In the genomic region with DNA sequence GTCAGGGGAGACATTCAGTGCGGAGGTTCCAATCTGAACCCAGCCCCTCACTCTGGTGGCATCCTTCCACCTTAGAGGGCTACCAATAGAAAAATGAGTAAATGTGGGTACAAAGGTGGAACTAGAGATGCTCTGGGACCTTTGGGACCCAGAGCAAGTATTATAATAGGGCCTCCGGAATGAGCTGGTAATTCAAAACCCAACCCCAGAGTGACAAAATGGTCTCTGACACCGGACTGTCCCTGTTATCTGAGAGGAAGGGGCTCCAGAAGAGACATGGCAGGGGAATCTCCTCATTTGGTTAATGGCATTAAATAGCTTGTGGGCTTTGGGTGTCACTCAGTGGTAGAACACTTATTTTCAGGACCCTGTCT, we compare ENCODE assay signal across 19 mouse cellular contexts. TPM values are rescaled to one million over a fixed set of nuclear protein-coding genes. Genes with fewer than 3 reads are reported as not detected.
DNase-seq lines count a peak whose midpoint lies in the region; ATAC-seq and TF ChIP-seq lines count a peak whose summit lies in the region.
"Had no signal": no experiment of that assay in that cellular context is flagged by ENCODE, and none has a peak within 500 bp of the region (broad histone marks: within the 10 kb centered on the region; RNA-seq: fewer than 3 reads in every experiment).

No protein-coding gene starts in this region.

- no peak overlapping the region for H3K4me3 ChIP-seq in kidney, postnatal 0 days (replicated peaks; ENCODE audit: low read depth, low read length)
- no peak overlapping the region for H3K4me3 ChIP-seq in kidney, embryonic 16.5 days (ENCODE audit: low read length)
- H3K4me3 ChIP-seq in stomach, embryonic 14.5 days (ENCODE audit: low read depth, low read length): no peak overlapping the region
- no peak overlapping the region for H3K4me3 ChIP-seq in stomach, postnatal 0 days (ENCODE audit: low read depth, low read length)

- intact Hi-C loops in left cerebral cortex, postnatal 14 days (cut with DNase I): loop anchor here (5.0 kb wide), 1 partner anchor 74 kb away; the partner anchor contains the start of gene Wnk1

- H3K9ac ChIP-seq in kidney, postnatal 0 days (ENCODE audit: low read depth, low read length): no peak overlapping the region
- H3K9ac ChIP-seq in kidney, embryonic 16.5 days (replicated peaks; ENCODE audit: low read length): no peak overlapping the region
- no peak overlapping the region for H3K9ac ChIP-seq in stomach, embryonic 14.5 days (replicated peaks; ENCODE audit: low read depth, low read length)
- H3K9ac ChIP-seq in stomach, postnatal 0 days (ENCODE audit: low read length): no peak overlapping the region

- no peak for TF ChIP-seq CTCF in kidney, postnatal 0 days (IDR thresholded peaks at IDR 0.05; ENCODE audit: low read depth)
- TF ChIP-seq CTCF in stomach, postnatal 0 days (IDR thresholded peaks at IDR 0.05; ENCODE audit: low read depth): no peak

- H3K4me1 ChIP-seq in kidney, postnatal 0 days (replicated peaks; ENCODE audit: insufficient read depth, low read length): peaks cover 6% of the 10 kb centered on the region; the same call in 1 of the 2 replicates
- H3K4me1 ChIP-seq in kidney, embryonic 16.5 days (ENCODE audit: insufficient read depth, low read length): peaks cover 32% of the 10 kb centered on the region
- H3K4me1 ChIP-seq in stomach, embryonic 14.5 days (ENCODE audit: control insufficient read depth, insufficient read depth, low read length): 0 out of 2 replicates have a peak, but pooled peaks cover 5% of the 10 kb centered on the region
- peaks cover 2% of the 10 kb centered on the region; the same call in 1 of the 2 replicates for H3K4me1 ChIP-seq in stomach, postnatal 0 days (replicated peaks; ENCODE audit: control insufficient read depth, insufficient read depth)

- WGBS in kidney, postnatal 0 days: 73% methylated on average over 3 of the region's 3 CpGs
- 62% methylated on average over 3 of the region's 3 CpGs for WGBS in kidney, embryonic 16.5 days
- WGBS in stomach, embryonic 14.5 days: 78% methylated on average over 3 of the region's 3 CpGs
- WGBS in stomach, postnatal 0 days: 89% methylated on average over 3 of the region's 3 CpGs

- no peaks in the 10 kb centered on the region for H3K27me3 ChIP-seq in kidney, postnatal 0 days (ENCODE audit: insufficient read depth, low read length)
- no peaks in the 10 kb centered on the region for H3K27me3 ChIP-seq in kidney, embryonic 16.5 days (ENCODE audit: insufficient read depth, low read length)
- H3K27me3 ChIP-seq in stomach, embryonic 14.5 days (ENCODE audit: control insufficient read depth, insufficient read depth, low read length): no peaks in the 10 kb centered on the region
- no peaks in the 10 kb centered on the region for H3K27me3 ChIP-seq in stomach, postnatal 0 days (ENCODE audit: control insufficient read depth, insufficient read depth, low read length)
- H3K27me3 ChIP-seq: neural tube, embryonic 13.5 days had no signal

- no peaks in the 10 kb centered on the region for H3K36me3 ChIP-seq in kidney, postnatal 0 days (ENCODE audit: insufficient read depth, low read length)
- no peaks in the 10 kb centered on the region for H3K36me3 ChIP-seq in kidney, embryonic 16.5 days (ENCODE audit: insufficient read depth, low read length)
- H3K36me3 ChIP-seq in stomach, embryonic 14.5 days (ENCODE audit: control insufficient read depth, insufficient read depth, low read length): no peaks in the 10 kb centered on the region
- H3K36me3 ChIP-seq in stomach, postnatal 0 days (ENCODE audit: control insufficient read depth, insufficient read depth, low read length): no peaks in the 10 kb centered on the region
- H3K36me3 ChIP-seq: neural tube, embryonic 13.5 days had no signal

- H3K9me3 ChIP-seq in kidney, postnatal 0 days (replicated peaks; ENCODE audit: low read length): no peaks in the 10 kb centered on the region
- H3K9me3 ChIP-seq in kidney, embryonic 16.5 days (ENCODE audit: low read length): no peaks in the 10 kb centered on the region
- H3K9me3 ChIP-seq in stomach, embryonic 14.5 days (ENCODE audit: control insufficient read depth, low read depth, low read length): no peaks in the 10 kb centered on the region
- H3K9me3 ChIP-seq in stomach, postnatal 0 days (ENCODE audit: control insufficient read depth, low read length): no peaks in the 10 kb centered on the region
- H3K9me3 ChIP-seq: neural tube, embryonic 13.5 days had no signal

- H3K27ac ChIP-seq in kidney, postnatal 0 days: peak overlapping the region; percentile 86; the same call in 1 of the 2 replicates
- H3K27ac ChIP-seq in kidney, embryonic 16.5 days (ENCODE audit: low read length): no peak overlapping the region
- peak overlapping the region; percentile 90; the same call in 1 of the 2 replicates for H3K27ac ChIP-seq in stomach, embryonic 14.5 days (ENCODE audit: low read length)
- H3K27ac ChIP-seq in stomach, postnatal 0 days (replicated peaks): no peak overlapping the region

- no peak for ATAC-seq in kidney, postnatal 0 days (replicated peaks; ENCODE audit: low FRiP score, low read depth)
- ATAC-seq in kidney, embryonic 16.5 days (ENCODE audit: low FRiP score, low TSS enrichment): no peak
- ATAC-seq in stomach, embryonic 14.5 days (ENCODE audit: insufficient number of reproducible peaks, insufficient read depth, low FRiP score, low read depth): no peak
- ATAC-seq in stomach, postnatal 0 days (ENCODE audit: low FRiP score, low TSS enrichment): no peak

- no peak overlapping the region for H3K4me2 ChIP-seq in kidney, postnatal 0 days (ENCODE audit: low read length)
- H3K4me2 ChIP-seq in kidney, embryonic 16.5 days (replicated peaks; ENCODE audit: low read depth, low read length): no peak overlapping the region
- no peak overlapping the region for H3K4me2 ChIP-seq in stomach, embryonic 14.5 days (replicated peaks; ENCODE audit: low read depth, low read length)
- H3K4me2 ChIP-seq in stomach, postnatal 0 days (replicated peaks; ENCODE audit: low read depth): no peak overlapping the region

- TF ChIP-seq EP300 in stomach, postnatal 0 days (optimal IDR thresholded peaks at IDR 0.05): no peak

- peak; percentile 67 for DNase-seq in heart, adult 11 months
- DNase-seq in heart, adult 8-10 months (ENCODE audit: low spot score): no peak
- no peak for DNase-seq in kidney, postnatal 0 days (ENCODE audit: low spot score)
- no peak for DNase-seq in stomach, postnatal 0 days (ENCODE audit: low spot score)
- no peak for DNase-seq in right cerebral cortex, adult 18-20 months
- DNase-seq in left cerebral cortex, postnatal 14 days (ENCODE audit: low spot score in 2 of 2): no peak
- DNase-seq: adrenal gland, adult 8-10 months; cerebellum, adult 11 months; cerebellum, postnatal 36 days; layer of hippocampus, adult 9-11 months; liver; right cerebral cortex, postnatal 14 days had no signal

RNA-seq across cellular contexts. Expression of gene Ninj2, which starts 18.2 kb away (rescaled TPM):
- not detected for total RNA-seq in heart, adult 8-10 months (2022)
- polyA plus RNA-seq in kidney, postnatal 0 days (2015; fragmentation: Nextera tagmentation; extraction: Ambion mirVana): not detected in 2 replicates
- polyA plus RNA-seq in kidney, embryonic 16.5 days (2015; fragmentation: Nextera tagmentation; extraction: Ambion mirVana): 0.19 TPM in 1 of 2 replicates, not detected in the other
- polyA plus RNA-seq in stomach, embryonic 14.5 days (2014; fragmentation: Nextera tagmentation; extraction: Ambion mirVana): not detected in 2 replicates
- polyA plus RNA-seq in stomach, postnatal 0 days (2015; fragmentation: Nextera tagmentation; extraction: Ambion mirVana): not detected in 2 replicates
- total RNA-seq in left cerebral cortex, postnatal 14 days (2021): under 1 TPM; 0.59 to 0.68 TPM
- total RNA-seq: adrenal gland, adult 8-10 months; gastrocnemius, adult 8-10 months had no signal
- polyA plus RNA-seq: embryonic facial prominence, embryonic 11.5 days; hindbrain, embryonic 14.5 days; midbrain, embryonic 11.5 days; neural tube, embryonic 13.5 days had no signal

Comparison
In these comparisons a context has a peak if more than half of its experiments do, and no peak if none do; other contexts are left out.
1. H3K27ac ChIP-seq: peak in kidney, postnatal 0 days (single experiment) and stomach, embryonic 14.5 days (single experiment); none in kidney, embryonic 16.5 days (single experiment) and stomach, postnatal 0 days (single experiment).